Mouse (Mus musculus): ENCODE measurements around the gene Rapgef4.

Rapgef4 gene

DNA sequence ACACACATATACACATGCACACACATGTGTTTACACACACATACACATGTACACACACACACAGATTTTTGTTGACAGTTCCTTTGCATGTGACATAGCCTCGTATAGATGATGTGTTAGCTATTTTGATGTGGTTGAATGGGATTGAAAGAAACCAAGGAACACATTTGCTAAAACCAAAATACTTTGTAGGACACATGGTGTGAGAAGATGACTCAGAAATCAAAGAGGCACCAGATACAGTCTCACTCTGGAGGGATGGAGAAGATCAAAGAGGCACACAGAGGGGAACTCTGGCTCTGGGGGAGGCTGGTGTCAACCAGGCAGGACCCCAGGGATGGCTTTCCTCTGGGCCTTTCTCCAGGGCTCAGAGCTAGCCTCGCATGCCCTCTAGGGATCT is 4.7 kb downstream of the Rapgef4 start:
- no peak for DNase-seq

DNA sequence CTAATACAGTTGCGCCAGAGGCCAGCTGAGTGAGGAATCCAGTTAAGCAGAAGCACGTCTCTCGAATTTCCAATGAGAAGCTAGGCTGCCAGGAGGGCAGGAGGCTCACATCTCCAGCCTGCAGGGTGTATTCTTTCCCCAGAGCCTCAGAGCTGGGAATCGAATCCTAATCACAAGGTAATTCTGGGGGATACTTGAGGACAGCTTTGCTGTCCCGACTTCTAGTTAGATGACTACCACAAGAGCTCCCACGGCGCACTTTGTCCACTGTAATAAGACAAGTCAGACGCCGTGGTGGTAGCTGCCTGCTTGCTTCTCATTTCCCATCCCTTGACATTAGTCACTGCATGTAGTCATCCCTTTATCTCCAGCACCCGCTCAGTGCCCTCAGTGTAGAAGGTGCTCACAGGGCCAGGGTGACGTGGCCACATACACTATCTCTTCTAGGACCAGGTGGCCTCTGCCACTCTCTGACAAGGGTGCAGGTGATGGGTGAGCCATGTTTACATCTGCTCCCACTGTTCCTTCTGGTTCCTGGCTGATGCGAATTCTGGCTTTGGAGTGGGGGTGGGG is 5.3 kb downstream of the Rapgef4 start:
- no peak for DNase-seq

DNA sequence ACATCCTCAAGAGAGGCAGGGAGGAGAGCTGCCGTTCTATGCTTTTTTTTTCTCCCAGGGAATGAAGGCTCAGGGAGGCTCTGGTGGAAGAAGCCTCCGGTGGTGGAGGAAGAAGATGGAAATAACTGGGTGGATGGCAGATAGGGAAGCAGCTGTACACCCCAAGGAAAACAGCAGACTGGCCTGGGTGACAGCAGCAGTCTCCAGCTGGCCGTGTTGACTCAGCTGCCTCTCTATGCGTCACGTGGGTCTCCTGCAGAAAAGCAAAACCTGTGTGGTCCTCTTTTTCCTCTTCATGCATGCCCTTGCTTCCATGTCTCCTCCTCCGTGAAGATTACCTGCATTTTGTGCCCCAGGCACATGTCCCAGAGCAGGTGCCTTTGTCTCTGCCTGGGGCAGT is 7.5 kb downstream of the Rapgef4 start:
- no peak for DNase-seq

DNA sequence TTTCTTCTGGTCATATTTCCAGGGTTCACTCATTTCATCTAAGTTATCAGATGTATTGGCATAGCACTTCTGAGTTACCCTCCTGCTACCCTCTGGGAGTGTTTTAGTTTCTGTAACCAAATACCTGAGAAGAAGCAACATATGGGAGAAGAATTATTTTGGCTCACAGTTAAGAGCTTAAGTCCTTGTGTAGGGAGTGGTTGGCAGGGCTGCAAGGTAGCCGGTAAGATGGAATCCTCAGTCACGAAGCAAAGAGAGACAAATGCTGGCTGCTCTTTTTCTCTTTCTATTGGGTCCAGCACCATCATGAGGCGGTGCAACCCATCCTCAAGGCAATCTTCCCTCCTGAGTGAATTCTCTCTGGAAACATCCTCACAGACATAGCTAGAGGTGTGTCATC is 11.1 kb downstream of the Rapgef4 start:
- DNase-seq, result no peak

DNA sequence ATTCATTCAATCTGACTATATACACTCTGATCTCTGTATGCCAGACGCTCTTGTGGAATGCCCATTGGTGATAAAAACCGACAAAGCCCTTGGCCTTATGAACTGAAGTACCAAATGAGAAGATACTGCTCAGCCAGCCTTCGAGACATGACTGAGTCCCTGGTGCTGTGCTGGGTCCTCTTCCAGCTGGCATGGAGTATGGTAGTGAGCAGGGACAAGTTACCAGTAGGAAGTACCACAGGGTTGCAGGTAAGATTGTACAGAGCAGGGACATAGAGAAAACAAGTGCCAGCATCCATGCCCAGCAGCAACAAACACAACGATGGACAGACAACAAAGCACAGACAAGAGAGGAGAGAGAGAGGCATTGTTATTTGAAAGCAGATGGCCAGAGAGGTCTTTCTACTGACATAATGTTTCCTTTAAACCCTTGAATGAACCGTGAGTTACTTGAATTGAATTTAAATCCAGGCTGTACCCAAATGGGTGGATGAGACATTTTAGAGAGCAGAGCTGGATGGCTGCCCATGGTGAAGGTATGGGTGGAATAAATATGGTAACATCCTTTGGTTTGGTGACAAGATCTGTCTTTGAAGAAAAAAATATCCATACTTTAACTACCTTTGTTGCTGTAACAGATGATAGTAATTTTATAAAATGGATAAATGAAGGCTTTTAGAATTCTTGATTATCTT is 12.8 kb downstream of the Rapgef4 start:
- DNase-seq, result peak; percentile 62

DNA sequence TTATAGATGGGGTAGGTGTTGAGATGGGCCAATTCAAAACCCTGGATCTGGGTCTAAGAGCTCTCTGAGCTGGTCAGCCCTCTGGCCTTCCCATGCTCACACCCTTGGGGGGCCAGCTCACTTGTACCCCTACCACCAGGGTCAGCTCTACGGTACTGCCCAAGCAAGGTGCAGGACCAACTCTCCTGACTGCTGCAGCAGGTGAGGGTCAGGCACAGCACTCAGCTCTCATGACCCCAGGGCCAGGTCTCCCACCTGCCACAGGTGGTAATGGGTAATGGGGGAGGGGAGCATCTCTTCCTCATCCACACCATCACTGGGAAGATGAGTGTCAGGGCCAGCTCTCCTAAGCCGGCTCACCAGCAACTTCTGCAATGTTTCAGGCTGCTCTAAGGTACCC is 17.5 kb downstream of the Rapgef4 start:
- no peak for DNase-seq

DNA sequence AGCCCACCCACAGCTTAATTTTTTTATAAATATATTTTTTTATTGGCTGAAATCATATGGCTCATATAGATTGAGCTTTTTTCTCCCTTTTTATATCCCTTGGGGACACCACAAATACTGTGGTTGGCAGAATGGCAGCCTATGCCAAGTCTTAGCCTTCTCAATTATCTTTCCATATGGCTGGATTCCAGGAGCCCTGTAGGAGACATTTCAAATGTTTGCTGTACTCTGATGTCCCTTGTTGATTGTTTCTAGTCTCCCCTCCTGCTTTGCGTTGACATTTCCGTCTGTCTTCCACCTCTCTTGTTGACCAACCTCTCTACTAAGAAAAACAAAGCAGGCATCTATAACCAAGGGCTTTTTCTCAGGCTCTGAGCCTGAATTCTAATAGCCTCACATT is 19.1 kb downstream of the Rapgef4 start:
- DNase-seq, result peak; percentile 81

DNA sequence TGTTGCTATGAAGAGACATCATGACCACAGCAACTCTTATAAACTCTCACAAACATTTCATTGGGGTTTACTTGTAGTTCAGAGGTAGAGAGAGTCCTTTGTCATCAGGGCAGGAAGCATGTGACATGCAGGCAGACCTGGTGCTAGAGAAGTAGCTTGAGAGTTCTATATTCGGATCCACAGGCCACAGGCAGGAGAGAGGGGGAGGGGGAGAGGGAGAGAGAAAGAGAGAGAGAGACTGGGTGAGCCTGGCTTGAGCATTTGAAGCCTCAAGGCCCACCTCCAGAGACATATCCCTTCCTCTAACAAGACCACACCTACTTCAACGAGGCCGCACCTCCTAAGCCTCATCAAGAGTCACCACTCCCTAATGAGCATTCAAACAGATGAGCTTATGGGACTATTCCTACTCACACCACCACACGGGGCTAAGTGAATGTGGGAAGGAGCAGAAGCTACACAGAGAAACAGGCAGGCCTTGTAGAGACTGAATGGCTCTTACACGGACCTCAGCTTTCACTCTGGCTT is 21.9 kb downstream of the Rapgef4 start:
- DNase-seq, result no peak

DNA sequence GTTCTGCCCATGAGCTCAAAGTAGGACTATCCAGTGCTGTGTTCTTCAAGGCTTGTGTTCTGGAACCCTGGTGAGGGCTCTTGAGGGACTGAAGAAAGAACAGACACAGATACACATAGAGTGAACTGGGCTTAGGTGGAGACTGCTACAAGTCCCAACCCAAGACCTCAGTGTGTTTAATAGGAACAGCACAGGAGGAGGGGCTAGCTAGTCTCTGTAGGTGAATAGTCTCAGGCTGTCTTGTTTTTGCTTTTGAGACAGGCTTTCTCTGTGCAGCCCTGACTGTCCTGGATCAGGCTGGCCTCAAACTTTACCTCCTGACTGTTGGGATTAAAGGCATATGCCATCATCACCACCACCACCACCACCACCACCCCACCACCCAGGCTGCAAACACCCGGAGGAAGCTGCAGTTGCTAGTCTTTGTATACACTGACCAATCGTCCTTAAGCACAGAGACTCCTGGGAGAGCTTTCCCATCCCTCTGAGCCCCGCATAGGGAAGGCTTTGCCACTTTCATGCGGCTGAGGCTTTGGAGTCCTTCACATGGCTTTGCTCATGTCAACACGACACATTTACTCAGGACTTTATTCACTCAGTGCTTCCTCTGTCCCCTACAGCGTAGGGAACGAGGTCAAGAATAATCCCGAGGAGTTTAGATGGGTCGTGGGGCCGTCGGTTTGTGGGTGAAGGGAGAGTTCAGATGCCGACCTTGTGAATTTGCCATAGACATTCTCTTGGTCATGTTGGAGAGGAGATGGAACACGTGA is 22.9 kb downstream of the Rapgef4 start:
- no peak for DNase-seq

DNA sequence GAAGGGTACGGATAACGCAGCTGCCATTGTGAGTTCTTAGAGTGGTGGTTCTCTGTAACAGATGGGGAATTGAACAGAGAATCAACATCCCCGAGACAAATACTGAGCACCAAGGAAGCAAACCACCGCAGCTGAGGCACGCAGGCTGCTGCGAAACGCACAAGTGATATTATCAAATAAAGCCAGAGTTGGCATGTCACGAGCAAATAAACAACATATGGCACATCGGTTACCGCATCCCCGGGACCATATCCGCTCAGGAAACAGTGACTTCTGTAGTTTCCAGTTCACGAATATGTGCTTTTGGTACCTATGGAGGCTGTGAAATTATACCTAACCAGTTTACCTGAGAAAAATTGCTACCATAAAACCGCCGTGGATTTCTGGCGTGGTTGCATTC is 24.0 kb downstream of the Rapgef4 start:
- DNase-seq, result peak; percentile 59

DNA sequence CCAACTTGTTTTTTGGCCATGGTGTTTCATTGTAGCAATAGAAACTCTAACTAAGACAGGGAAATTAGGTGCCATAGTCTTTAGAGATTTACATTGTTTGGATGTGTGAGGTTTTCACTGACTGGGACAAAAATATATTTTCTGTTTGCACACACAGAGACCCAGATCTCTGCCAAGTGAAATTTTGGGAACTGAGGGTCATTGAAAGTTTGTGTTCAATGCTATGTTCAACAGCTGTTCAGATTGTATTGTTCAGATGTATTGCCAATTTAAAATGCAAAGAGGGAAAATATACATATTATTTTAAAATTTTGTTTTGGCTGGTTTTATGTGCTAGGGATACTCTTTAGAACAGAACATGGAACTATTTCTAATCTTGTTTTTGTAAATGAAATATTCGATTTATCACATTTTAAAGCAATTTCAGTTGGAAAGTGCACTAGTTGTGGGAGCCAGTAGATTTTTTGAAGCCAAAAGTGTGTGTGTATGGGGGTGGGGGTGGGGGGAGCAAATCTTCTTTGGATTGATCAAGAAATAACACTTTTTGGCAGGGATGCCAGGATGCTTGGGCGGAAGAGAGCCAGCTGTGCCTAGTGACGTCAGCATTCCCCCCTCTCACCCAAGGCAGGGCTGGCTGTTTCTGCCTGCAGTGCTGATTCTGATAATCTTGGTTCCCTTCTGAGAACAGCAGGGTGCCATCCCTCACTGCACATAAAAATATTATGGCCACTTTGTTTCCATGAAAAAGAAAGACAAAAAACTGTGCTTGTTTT is 28.6 kb downstream of the Rapgef4 start:
- DNase-seq, result no peak

DNA sequence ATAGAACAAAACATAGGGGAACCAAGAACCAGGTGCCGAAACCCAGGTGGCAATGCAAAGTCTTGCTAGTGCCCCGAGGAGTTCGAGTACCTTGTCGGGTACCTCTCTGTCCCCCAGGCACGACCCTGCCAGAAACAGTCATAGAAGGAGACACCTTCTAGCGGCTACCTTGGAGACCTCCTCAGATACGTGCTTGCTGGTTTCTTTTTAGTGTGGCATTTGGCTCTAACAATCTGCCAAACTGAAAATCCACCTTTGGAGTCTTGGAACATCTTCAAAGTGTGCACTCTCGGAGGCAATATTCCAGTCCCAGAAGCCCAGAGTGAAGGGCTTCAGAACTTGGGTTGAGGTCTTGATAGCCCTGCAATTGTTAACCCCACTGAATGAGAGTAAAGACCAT is 34.3 kb downstream of the Rapgef4 start:
- DNase-seq, result no peak

DNA sequence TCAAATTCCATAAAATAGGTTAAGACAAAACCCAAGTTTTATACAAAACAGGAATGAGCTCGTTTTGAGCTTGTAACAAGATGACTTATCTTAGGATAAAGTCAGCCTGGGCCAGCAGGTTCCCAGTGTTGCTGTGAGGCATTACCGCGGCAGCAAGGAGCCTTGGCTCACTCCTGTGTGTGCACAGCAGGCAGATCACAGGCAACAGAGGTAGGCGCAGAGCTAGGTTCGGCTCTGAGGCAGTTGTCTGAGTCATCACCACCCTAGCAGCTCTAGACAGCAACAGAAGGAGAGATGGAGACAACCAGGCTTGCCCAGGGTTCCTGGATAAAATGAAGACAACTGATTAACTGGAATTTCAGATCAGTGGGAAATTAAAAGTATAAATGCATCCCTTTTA is 35.0 kb downstream of the Rapgef4 start:
- DNase-seq, result peak; percentile 79

DNA sequence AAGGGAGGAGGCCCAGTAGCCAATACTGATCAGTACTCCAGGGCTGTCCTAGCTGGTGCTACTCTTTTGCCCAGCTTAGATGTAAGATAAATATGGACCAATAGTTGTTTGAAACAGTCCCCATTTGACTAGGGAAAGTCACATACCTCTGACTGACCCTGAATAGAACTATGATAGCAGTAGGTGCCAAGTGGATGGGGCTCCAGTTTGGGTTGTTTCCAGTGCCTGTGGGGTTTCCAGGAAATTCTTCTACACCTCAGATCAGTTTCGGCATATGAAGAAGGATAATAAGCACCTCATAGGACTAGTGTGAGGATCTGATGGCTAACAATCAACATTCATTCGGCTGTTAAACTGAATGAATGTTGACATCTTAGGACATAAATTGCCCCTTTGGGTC is 36.1 kb downstream of the Rapgef4 start:
- peak; percentile 73 for DNase-seq

DNA sequence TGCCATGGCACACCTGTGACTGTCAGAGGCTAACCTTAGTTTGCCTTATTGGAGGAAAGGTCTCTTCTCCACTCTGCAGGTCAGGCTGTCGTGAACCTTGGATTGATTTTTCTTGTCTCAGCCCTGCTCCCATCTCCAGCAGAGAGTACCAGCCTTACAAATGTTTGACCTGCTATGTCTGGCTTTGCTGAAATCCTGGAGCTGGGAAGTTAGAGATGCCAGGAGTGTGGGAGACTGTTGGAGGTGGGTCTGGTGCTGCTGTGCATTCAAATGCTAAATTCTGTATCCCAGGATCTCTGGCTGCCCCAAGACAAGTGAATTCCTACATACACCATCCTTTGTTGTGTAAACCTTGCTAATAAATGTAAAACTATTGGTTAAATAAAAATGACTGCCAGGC is 37.7 kb downstream of the Rapgef4 start:
- DNase-seq, result no peak

DNA sequence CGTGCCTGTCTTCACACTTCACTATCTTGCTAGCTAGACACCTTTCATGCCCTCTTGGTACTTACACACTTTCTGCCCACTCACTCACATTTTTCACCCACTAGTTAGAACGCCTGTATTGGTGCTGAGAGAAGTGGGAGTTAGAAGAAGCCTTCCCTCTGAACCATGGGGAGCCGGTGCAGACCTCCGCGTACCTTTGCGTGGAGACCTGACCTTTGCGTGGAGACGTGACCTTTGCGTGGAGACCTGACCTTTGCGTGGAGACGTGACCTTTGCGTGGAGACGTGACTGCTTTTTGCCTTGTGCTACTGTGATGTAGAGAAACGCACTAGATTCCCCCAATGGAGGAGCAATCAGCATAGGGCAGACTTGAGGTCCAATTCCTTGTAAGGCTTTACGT is 39.7 kb downstream of the Rapgef4 start:
- no peak for DNase-seq

DNA sequence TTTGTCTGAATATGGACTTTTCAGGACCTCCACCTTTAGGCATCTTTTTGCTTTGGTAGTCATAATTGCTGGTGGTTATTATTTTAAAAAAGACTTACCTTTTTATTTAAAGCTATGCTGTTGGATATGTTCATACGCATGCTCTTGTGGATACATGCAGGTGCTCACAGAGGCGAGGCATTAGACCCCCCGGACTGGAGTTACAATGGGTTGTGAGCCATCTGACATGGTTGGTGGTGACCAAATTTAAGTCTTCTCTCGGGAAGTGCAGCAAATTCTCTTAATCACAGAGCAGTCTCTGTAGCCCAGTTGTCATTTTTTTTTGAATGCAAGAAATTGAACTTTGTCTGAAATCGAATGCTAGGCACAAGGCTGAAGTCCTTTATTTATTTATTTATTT is 40.4 kb downstream of the Rapgef4 start:
- peak; percentile 75 for DNase-seq

DNA sequence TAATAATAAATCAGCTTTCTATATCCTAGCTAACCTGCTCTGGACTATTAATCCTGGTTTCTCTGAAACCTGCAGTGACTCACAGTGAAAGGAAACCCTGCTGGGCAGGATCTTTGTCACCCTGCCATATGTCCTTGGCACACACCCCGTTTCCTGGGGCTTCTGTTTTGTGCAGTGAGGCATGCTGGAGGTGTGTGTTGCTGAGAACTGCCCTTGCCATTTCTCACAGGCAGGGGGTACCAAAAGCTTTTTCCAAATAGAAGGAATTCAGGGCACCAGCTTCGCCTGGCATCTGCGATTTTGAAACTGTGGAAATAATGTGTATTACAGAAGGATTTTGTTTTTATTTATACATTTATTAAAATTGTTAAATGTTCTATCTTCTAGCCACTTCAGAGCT is 40.8 kb downstream of the Rapgef4 start:
- peak; percentile 100 for DNase-seq

DNA sequence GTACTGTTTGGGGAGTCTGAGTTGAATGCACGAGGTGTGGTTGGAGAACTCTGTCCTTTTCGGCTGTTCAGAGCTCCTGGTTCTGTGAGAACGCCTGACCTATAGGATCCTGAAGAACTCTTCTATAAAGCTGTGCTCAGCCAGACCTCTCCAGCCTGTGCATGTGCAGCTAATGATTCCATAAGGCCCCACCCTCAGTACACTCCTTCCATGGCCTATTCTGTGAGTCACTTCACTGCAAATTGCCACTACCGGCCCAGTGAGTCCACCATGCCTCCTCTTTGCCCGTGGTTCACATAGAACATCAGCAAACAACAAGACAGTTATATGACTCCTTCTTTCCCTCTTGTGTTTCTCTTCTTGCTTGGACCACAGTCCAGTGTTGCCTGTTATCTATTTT is 42.8 kb downstream of the Rapgef4 start:
- DNase-seq, result no peak

DNA sequence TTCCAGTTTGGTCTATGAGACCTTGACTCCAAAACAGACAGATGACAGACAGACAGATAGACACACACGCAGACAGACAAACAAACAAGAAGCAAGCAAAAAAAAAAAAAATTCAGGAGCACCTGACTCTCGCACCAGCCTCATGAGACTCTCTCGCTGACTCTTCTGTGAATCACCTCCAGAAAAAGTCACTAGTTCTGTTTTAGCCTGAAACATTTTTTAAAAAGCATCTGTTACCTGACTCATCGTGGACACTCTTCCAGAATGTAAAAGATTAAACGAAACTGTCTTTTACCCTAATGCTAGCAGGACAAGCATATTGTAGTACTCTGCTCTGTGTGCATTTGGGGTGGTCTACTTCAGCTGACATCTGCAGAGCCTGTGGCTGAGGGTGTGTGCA is 44.6 kb downstream of the Rapgef4 start:
- DNase-seq, result no peak

DNA sequence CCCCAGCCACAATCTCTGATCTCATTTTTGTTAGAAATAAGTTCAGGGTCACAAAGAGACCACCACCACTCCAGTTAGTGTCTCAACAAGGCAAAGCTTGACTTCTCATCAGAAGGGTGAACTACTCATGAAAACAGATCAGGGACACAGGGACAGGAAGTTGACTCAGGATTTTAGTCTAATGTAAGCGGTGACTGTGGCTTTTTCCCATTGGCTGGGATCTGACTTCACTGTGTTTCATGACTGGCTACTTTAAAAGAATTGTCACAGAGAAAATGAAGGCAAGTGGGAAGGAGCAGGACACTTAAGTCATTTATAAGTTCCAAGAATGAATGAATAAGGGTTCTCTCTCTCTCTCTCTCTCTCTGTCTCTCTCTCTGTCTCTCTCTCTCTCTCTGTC is 45.5 kb downstream of the Rapgef4 start:
- no peak for DNase-seq

DNA sequence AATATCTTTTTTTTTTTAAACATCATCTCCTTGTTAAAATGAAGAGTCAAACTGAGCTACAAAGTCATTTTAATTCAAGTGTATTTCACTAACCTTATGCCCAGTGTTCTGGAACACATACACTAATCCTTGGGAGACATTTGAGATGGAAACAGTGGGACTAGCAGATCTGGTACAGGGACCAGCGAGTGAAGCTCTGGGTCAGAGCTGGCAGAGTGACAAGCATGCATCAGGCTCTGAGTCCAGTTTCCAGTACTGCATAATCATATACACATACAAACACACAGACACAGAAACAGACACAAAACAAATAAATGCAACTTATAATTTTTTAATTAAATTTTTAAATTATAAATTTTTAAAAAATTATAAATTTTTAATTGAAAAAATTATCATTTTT is 48.0 kb downstream of the Rapgef4 start:
- peak; percentile 62 for DNase-seq

DNA sequence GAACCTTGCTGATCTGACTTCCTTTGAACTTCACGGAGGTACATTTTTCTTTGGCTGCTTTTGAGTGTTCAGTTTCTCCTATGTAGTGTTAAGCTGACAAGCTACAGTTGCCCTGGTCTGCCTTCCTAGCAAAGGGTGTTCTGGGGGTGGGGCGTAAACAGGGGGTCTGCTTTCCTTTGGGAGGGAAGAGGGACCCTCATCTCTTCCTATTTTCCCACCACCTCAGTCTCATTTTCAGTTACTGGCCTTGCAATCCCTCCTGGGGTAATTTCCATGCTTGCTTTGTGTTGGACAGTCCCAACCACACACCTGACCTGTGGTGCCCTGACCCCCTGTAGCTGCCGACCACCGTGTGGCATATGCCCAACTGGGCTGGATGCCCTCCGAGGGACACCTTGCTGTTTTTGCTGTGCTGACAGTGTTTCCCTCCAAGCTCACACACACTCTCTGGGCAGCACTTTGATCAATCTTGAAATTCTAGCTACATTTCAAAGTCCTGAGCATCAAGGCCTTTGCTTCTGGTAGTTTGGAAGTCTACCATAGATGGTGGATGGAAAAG is 48.6 kb downstream of the Rapgef4 start:
- peak; percentile 71 for DNase-seq
